Mouse (Mus musculus) brain, embryonic 18.5 days (tissue): ENCODE measurements around the gene Mt1.

Source experiments
- DNase-seq: peaks from one replicate; pipeline ENCODE4 v3.0.0-alpha.2; 2012; ENCODE audit warnings: low read depth, low spot score

Mt1 gene

GRCm38 (mm10) chr8:94205736-94206135, 26.9 kb downstream of the Mt1 start:
- DNase-seq: no peak

GRCm38 (mm10) chr8:94206256-94206655, 27.4 kb downstream of the Mt1 start:
- no peak for DNase-seq

- no peak for DNase-seq
Measured at GRCm38 (mm10) chr8:94207491-94207890, 28.6 kb downstream of the Mt1 start.

GRCm38 (mm10) chr8:94209639-94210038, 30.8 kb downstream of the Mt1 start:
- no peak for DNase-seq

- no peak for DNase-seq
Measured at GRCm38 (mm10) chr8:94210225-94210624, 31.3 kb downstream of the Mt1 start.

GRCm38 (mm10) chr8:94213819-94214218, 34.9 kb downstream of the Mt1 start:
- no peak for DNase-seq

GRCm38 (mm10) chr8:94214252-94215173, 35.6 kb downstream of the Mt1 start, which contains the start of gene Nup93:
Gene Nup93, plus strand, starts transcription at chr8:94214564.
- peak; percentile 94 for DNase-seq

GRCm38 (mm10) chr8:94227381-94227939, 48.6 kb downstream of the Mt1 start:
- no peak for DNase-seq
